Mouse (Mus musculus): ENCODE measurements around the gene Ankrd6.

DNA sequence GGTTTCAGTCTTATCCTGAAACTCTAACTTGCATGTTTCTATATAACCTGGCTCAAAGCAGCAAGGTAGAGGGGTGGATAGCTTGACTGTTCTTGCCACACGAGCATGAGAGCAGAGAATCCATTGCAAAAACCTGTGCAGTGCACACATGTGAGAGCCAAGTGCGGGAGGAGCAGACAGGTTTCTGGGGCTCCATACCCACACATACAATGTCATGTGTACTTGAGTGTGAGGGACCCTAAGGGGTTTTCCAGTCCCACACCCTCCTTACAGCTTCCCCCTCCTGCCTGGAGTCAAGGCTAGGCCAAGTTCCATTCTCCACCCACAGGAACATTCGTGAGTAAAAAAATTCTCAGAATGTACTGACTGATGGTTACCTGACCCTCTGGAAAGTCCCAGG is 10.8 kb upstream of the Ankrd6 start:
- TF ChIP-seq CTCF (IDR thresholded peaks at IDR 0.05; ENCODE audit: insufficient read depth, low read depth, low read length): no peak
- TF ChIP-seq POLR2A (IDR thresholded peaks at IDR 0.05; ENCODE audit: insufficient read depth, low read depth, low read length): no peak
